Mouse (Mus musculus) stomach, embryonic 16.5 days (tissue): ENCODE measurements at regions not wholly inside any gene's neighbourhood (a gene's known extent, or its start where the extent isn't known, plus 50 kb on each side); places are given as distances from the start of the nearest gene placed in this dataset.

Experiments
- ATAC-seq: fragments of 200-750 bp; cut with Nextera tagmentation; 2 replicates; pipeline ENCODE4 v1.8.0; 2017; ENCODE audit warnings: moderate number of reproducible peaks, moderate TSS enrichment; ENCODE audit not compliant: insufficient read depth, low FRiP score
- H3K27ac ChIP-seq: fragments of 300-500 bp; sonication (generic); 2 replicates; pipeline ENCODE4 v1.5.1; 2014; ENCODE audit warnings: low read length
- H3K27me3 ChIP-seq: fragments of 300-500 bp; sonication (generic); 2 replicates; pipeline ENCODE4 v1.6.1; 2014; ENCODE audit warnings: low read length, control low read depth, mixed read lengths; ENCODE audit not compliant: control insufficient read depth, insufficient read depth
- H3K36me3 ChIP-seq: fragments of 300-500 bp; sonication (generic); 2 replicates; pipeline ENCODE4 v1.6.1; 2014; ENCODE audit warnings: low read length; ENCODE audit not compliant: control insufficient read depth, insufficient read depth
- H3K4me1 ChIP-seq: fragments of 300-500 bp; sonication (generic); 2 replicates; pipeline ENCODE4 v1.6.1; 2014; ENCODE audit warnings: low read length, control low read depth, mixed read lengths; ENCODE audit not compliant: control insufficient read depth, insufficient read depth
- H3K4me2 ChIP-seq: fragments of 300-500 bp; sonication (generic); 2 replicates; pipeline ENCODE4 v1.6.1; 2014; ENCODE audit warnings: low read depth, low read length, mixed read lengths
- H3K4me3 ChIP-seq: fragments of 300-500 bp; sonication (generic); replicated peaks from 2 replicates; pipeline ENCODE4 v1.5.1; 2014; ENCODE audit warnings: mild to moderate bottlenecking, low read length
- H3K9ac ChIP-seq: fragments of 300-500 bp; sonication (generic); 2 replicates; pipeline ENCODE4 v1.6.1; 2014; ENCODE audit warnings: low read length
- H3K9me3 ChIP-seq: fragments of 300-500 bp; sonication (generic); replicated peaks from 2 replicates; pipeline ENCODE4 v1.6.1; 2016; ENCODE audit warnings: low read length, control low read depth; ENCODE audit not compliant: control insufficient read depth
- WGBS: fragments of 180-500 bp; shearing (Covaris S2); extraction: QIAGEN DNeasy Blood & Tissue Kit; methylation state at CpG from one replicate; pipeline ENCODE4 v1.1.7; 2014; 5-methylcytosine and 5-hydroxymethylcytosine counted together

DNA sequence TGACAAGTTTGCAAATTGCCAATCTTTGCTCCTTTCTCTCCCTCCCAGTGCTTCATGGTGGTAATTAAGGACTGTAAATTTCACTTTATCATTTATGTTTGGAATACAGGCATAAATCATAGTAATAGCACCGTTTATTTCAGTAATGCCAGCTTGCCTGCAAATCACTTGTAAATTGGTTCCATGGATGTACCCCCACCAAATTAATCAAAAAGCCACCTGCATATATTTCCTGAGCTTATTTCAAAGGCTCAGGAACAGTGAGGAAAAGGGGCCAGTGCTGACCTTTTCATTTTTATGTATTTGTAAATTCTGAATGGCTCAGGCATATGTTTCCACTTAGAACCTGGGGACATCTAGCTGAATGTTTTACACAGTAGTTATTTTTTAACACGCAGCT lies 115.0 kb downstream of the D3Ertd751e start:
- Histone ChIP-seq H3K27ac (no peak overlapping the region), H3K36me3 (no peaks in the 10 kb centered on the region), H3K4me1 (no peaks in the 10 kb centered on the region), H3K27me3 (no peaks in the 10 kb centered on the region), H3K4me3 (no peak overlapping the region), H3K9me3 (no peaks in the 10 kb centered on the region), H3K4me2 (no peak overlapping the region), H3K9ac (no peak overlapping the region)
- ATAC-seq, result no peak
- 51% methylated on average over 2 of the region's 2 CpGs for WGBS

DNA sequence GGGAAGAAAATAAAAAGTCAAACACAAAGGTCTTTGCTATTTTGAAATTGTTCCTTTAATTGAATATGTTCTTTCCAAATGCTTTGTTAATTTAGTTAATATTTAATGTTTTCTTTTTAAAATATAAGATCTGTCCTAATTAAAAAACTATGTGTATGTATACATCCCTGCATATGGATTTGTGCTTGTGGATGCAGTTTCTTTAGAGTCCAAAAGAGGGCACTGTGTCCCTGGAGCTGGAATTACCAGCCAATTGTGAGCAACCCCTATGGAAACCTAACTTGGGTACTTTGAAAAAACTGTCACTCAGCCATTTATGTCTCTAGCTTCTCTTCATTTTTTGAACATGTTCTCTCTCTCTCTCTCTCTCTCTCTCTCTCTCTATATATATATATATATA lies 120.3 kb downstream of the D3Ertd751e start:
- Histone ChIP-seq H3K27me3 (no peaks in the 10 kb centered on the region), H3K4me1 (no peaks in the 10 kb centered on the region), H3K4me2 (no peak overlapping the region), H3K9me3 (no peaks in the 10 kb centered on the region), H3K36me3 (no peaks in the 10 kb centered on the region), H3K4me3 (no peak overlapping the region), H3K27ac (no peak overlapping the region), H3K9ac (no peak overlapping the region)
- no peak for ATAC-seq

DNA sequence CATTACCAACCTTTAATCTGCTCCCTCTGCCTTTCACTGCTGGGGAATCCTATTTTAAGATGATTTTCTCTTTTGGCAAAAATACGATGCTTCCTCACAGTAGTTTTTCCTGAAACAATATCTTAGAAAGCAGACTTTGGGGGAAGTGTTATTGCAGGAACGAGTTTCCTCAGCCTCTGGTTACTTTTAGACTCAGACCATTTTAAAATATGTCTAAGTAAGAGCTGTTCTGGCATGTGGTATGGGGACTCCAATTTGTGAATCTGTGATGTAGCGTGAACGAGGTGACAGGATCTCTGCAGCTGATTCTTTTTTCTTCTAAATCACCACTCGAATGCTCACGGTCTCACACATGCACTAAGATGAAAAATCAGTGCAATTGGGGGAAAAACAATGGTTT lies 166.5 kb downstream of the D3Ertd751e start:
- ATAC-seq, result no peak
- 90% methylated on average over 6 of the region's 6 CpGs for WGBS

DNA sequence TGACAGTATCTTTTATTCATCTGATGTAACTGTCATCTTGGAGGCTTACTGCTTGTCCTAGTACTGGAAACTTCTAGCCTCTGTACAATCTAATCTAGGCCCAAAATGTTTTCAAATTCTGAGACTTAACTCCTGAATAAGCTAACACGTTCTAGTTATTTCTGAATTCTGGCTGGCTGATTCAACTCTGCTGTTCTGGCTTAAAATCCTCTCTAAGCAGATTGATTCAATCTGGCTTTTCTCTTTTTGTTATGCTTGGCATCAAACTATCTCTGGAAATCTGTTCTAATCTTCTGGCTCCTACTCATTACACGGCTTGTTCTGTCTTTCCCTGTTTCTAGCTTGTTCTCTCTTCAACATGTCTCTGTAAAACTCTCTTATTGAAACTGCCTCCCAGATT lies 170.8 kb downstream of the D3Ertd751e start:
- H3K27me3 ChIP-seq, result no peaks in the 10 kb centered on the region
- H3K27ac ChIP-seq, result no peak overlapping the region
- 70% methylated on average over 2 of the region's 2 CpGs for WGBS
- H3K9ac ChIP-seq, result no peak overlapping the region
- H3K4me1 ChIP-seq, result no peaks in the 10 kb centered on the region
- H3K36me3 ChIP-seq, result no peaks in the 10 kb centered on the region
- H3K9me3 ChIP-seq, result no peaks in the 10 kb centered on the region
- ATAC-seq, result no peak
- no peak overlapping the region for H3K4me2 ChIP-seq
- H3K4me3 ChIP-seq, result no peak overlapping the region

More for the DNA sequence above, 166.5 kb downstream of the D3Ertd751e start:
- no peak overlapping the region for H3K4me3 ChIP-seq
- no peak overlapping the region for H3K9ac ChIP-seq
- H3K27me3 ChIP-seq, result no peaks in the 10 kb centered on the region
- H3K4me2 ChIP-seq, result no peak overlapping the region
- no peaks in the 10 kb centered on the region for H3K9me3 ChIP-seq
- H3K36me3 ChIP-seq, result no peaks in the 10 kb centered on the region
- H3K27ac ChIP-seq, result no peak overlapping the region
- H3K4me1 ChIP-seq, result no peaks in the 10 kb centered on the region

DNA sequence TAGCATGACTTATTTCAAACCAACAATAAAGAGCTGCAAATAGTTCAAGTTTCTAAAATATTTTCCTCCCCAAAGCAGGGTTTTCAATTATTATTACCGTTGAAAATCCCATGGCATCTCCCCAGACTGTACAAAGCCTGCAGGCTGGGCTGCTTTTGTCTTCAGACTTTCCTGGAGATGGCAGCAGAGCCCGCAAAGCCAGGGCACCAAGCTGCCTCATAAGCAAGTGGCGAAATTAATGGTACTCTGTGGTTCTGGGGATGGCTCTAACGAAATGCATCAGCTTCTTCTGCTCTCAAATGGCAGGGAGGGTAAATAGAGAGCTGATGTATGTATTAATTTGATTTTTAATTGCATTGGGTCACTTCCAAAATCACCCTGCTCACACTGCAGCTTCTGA lies 197.4 kb downstream of the D3Ertd751e start:
- no peaks in the 10 kb centered on the region for H3K4me1 ChIP-seq
- no peak overlapping the region for H3K27ac ChIP-seq
- H3K4me2 ChIP-seq, result no peak overlapping the region
- 42% methylated on average over 4 of the region's 4 CpGs for WGBS
- ATAC-seq, result no peak
- H3K27me3 ChIP-seq, result no peaks in the 10 kb centered on the region
- H3K9me3 ChIP-seq, result no peaks in the 10 kb centered on the region
- no peak overlapping the region for H3K4me3 ChIP-seq
- H3K9ac ChIP-seq, result no peak overlapping the region
- H3K36me3 ChIP-seq, result no peaks in the 10 kb centered on the region

DNA sequence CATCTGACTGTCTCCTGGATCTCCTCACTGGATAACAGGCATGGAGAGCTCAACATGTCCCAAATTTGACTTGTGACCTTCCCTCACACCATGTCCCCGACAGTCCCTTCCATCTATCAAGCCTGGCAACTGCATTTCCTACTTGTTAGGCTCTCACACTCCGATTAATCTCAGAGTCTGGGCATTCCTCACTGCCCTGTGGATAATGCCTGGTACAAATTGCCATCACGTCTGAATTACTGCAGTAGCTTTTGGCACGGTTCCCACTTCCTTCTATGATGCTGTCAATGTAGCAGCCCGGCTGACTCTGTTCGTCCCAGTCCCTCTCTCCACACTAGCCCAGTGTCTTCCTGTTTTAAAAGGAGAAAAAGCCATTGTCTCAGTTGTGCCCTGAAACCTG lies 200.6 kb downstream of the D3Ertd751e start:
- H3K4me3 ChIP-seq, result no peak overlapping the region
- 38% methylated on average over 6 of the region's 6 CpGs for WGBS
- no peak overlapping the region for H3K4me2 ChIP-seq
- no peaks in the 10 kb centered on the region for H3K9me3 ChIP-seq
- no peak for ATAC-seq
- H3K27me3 ChIP-seq, result no peaks in the 10 kb centered on the region
- no peak overlapping the region for H3K27ac ChIP-seq
- no peaks in the 10 kb centered on the region for H3K36me3 ChIP-seq
- no peaks in the 10 kb centered on the region for H3K4me1 ChIP-seq
- H3K9ac ChIP-seq, result no peak overlapping the region

DNA sequence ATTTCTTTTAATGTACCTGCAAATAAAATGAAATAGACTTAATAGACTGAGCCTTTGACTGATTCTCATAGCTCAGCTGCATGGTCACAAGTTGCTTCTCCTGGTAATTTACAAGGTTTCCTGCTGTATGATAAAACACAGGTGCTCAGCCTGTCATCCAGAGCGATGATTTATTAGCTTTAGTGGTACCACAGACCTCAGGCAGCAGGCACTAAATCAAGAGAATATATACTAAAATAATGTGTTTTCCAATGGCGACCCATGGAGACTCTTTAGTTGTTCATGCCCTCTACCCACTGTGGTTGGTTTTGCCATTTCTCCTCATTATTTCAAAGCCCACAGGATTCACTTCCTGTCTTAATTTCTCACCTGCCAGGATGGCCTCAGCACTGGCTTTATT lies 207.0 kb downstream of the D3Ertd751e start:
- H3K4me1 ChIP-seq, result no peaks in the 10 kb centered on the region
- H3K4me3 ChIP-seq, result no peak overlapping the region
- 77% methylated on average over 2 of the region's 2 CpGs for WGBS
- ATAC-seq, result no peak
- H3K9ac ChIP-seq, result no peak overlapping the region
- no peak overlapping the region for H3K4me2 ChIP-seq
- no peak overlapping the region for H3K27ac ChIP-seq
- no peaks in the 10 kb centered on the region for H3K27me3 ChIP-seq
- no peaks in the 10 kb centered on the region for H3K9me3 ChIP-seq
- H3K36me3 ChIP-seq, result no peaks in the 10 kb centered on the region

DNA sequence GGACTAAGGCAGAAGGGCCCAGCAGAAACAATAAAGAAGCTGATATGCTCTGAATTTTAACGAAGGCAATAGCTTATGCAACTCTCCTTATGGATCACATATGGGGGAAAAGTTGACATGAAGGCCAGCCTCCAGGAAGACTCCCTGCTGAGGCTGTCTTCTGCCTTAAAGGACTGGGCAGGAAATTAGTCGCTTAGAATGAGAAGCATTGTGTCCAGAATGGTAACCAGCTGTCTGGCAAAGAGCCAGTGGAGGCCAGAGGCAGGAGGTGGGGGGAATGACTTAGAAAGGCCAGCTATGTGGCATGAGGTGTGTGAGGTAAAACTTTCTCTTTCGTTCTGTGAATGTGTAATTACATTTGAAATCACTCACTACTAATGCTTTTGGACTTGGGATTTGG lies 215.0 kb downstream of the D3Ertd751e start:
- Histone ChIP-seq H3K36me3 (no peaks in the 10 kb centered on the region), H3K9ac (no peak overlapping the region), H3K27ac (no peak overlapping the region), H3K4me2 (no peak overlapping the region), H3K4me1 (no peaks in the 10 kb centered on the region), H3K4me3 (no peak overlapping the region), H3K27me3 (no peaks in the 10 kb centered on the region), H3K9me3 (no peaks in the 10 kb centered on the region)
- WGBS, result 45% methylated on average over 3 of the region's 3 CpGs
- no peak for ATAC-seq

DNA sequence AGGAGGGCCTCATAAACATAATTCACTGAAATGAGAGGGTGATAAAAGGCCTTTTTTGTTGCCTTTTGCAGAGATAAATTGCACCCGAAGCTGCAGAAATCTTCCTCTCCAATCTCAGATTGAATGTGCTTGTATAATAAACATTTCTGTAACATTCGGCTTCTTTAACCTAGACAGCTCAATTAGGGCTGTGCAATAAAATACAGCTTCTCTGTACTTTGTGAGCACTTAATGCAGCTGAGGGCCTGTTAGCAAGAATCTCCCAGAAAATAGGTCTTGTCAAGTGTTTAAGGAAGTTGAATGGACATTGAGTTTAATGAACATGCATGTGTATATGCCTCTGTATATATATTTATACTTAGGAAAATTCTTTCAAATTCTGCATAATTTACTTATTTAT lies 217.8 kb downstream of the D3Ertd751e start:
- Histone ChIP-seq H3K9ac (no peak overlapping the region), H3K36me3 (no peaks in the 10 kb centered on the region), H3K27ac (no peak overlapping the region), H3K27me3 (no peaks in the 10 kb centered on the region), H3K4me3 (no peak overlapping the region), H3K9me3 (no peaks in the 10 kb centered on the region), H3K4me2 (no peak overlapping the region), H3K4me1 (no peaks in the 10 kb centered on the region)
- ATAC-seq, result no peak
- 38% methylated on average over 2 of the region's 2 CpGs for WGBS

DNA sequence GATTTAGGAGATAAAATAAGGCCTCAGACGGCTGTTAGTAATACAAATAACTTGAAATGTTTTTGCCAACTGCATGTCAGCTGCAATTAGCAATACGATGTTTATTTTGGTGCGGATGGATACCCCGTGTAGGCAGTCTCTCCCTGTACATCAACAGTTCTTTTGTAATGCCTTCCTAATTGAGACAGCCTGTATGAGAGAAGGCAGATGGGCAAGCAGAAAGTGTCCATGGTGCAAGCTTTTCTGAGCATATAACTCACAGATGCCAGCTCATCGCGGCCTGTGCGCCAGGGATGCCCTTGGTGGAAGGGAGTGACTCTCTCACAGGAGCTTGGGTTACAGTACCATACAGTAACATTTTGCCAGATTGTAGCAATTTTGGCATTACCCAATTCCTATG lies 220.5 kb downstream of the D3Ertd751e start:
- no peaks in the 10 kb centered on the region for H3K36me3 ChIP-seq
- 71% methylated on average over 7 of the region's 7 CpGs for WGBS
- H3K9ac ChIP-seq, result no peak overlapping the region
- no peaks in the 10 kb centered on the region for H3K4me1 ChIP-seq
- no peak overlapping the region for H3K27ac ChIP-seq
- no peaks in the 10 kb centered on the region for H3K27me3 ChIP-seq
- no peak for ATAC-seq
- H3K4me3 ChIP-seq, result no peak overlapping the region
- no peak overlapping the region for H3K4me2 ChIP-seq
- no peaks in the 10 kb centered on the region for H3K9me3 ChIP-seq
